Mouse (Mus musculus) heart, embryonic 11.5 days (tissue): ENCODE measurements around the gene Psrc1. TPM values are rescaled to one million over a fixed set of nuclear protein-coding genes. Genes with fewer than 3 reads are reported as not detected.

ENCODE experiments used
- ATAC-seq: fragments of 200-750 bp; cut with Nextera tagmentation; replicated peaks from 2 replicates; pipeline ENCODE4 v1.8.0; 2017; ENCODE audit warnings: moderate library complexity; ENCODE audit not compliant: insufficient number of reproducible peaks, low FRiP score, low TSS enrichment
- H3K27ac ChIP-seq: fragments of 300-500 bp; sonication (generic); 2 replicates; pipeline ENCODE4 v1.5.1; 2014; ENCODE audit warnings: mild to moderate bottlenecking, low read depth, low read length
- H3K27me3 ChIP-seq: fragments of 300-500 bp; sonication (generic); 2 replicates; pipeline ENCODE4 v1.6.1; 2014; ENCODE audit warnings: mild to moderate bottlenecking, low read length, mixed read lengths; ENCODE audit not compliant: control insufficient read depth, insufficient read depth
- H3K36me3 ChIP-seq: fragments of 300-500 bp; sonication (generic); 2 replicates; pipeline ENCODE4 v1.6.1; 2014; ENCODE audit warnings: mild to moderate bottlenecking, low read length, moderate library complexity, mixed read lengths; ENCODE audit not compliant: control insufficient read depth, insufficient read depth
- H3K4me1 ChIP-seq: fragments of 300-500 bp; sonication (generic); 2 replicates; pipeline ENCODE4 v1.6.1; 2014; ENCODE audit warnings: low read length; ENCODE audit not compliant: control insufficient read depth, insufficient read depth
- H3K4me2 ChIP-seq: fragments of 300-500 bp; sonication (generic); 2 replicates; pipeline ENCODE4 v1.6.1; 2014; ENCODE audit warnings: mild to moderate bottlenecking, moderate library complexity
- H3K4me3 ChIP-seq: fragments of 300-500 bp; sonication (generic); 2 replicates; pipeline ENCODE4 v1.5.1; 2014; ENCODE audit warnings: low read depth, low read length
- H3K9ac ChIP-seq: fragments of 300-500 bp; sonication (generic); 2 replicates; pipeline ENCODE4 v1.6.1; 2014; ENCODE audit warnings: mild to moderate bottlenecking, low read depth, low read length, moderate library complexity
- H3K9me3 ChIP-seq: fragments of 300-500 bp; sonication (generic); replicated peaks from 2 replicates; pipeline ENCODE4 v1.6.1; 2016; ENCODE audit warnings: low read length; ENCODE audit not compliant: control insufficient read depth
- WGBS: fragments of 180-500 bp; shearing (Covaris S2); extraction: QIAGEN DNeasy Blood & Tissue Kit; methylation state at CpG from one replicate; pipeline ENCODE4 v1.1.7; 2014; ENCODE audit not compliant: insufficient replicate concordance; 5-methylcytosine and 5-hydroxymethylcytosine counted together
- polyA plus RNA-seq: library from polyadenylated mRNA; unstranded; fragments of >200 nt; fragmentation: Nextera tagmentation; extraction: Ambion mirVana; gene quantifications from 2 replicates; pipeline ENCODE4 v1.2.1, GENCODE M21; 2014

Psrc1 gene
- polyA plus RNA-seq = 25.0 and 28.9 TPM in 2 replicates

DNA sequence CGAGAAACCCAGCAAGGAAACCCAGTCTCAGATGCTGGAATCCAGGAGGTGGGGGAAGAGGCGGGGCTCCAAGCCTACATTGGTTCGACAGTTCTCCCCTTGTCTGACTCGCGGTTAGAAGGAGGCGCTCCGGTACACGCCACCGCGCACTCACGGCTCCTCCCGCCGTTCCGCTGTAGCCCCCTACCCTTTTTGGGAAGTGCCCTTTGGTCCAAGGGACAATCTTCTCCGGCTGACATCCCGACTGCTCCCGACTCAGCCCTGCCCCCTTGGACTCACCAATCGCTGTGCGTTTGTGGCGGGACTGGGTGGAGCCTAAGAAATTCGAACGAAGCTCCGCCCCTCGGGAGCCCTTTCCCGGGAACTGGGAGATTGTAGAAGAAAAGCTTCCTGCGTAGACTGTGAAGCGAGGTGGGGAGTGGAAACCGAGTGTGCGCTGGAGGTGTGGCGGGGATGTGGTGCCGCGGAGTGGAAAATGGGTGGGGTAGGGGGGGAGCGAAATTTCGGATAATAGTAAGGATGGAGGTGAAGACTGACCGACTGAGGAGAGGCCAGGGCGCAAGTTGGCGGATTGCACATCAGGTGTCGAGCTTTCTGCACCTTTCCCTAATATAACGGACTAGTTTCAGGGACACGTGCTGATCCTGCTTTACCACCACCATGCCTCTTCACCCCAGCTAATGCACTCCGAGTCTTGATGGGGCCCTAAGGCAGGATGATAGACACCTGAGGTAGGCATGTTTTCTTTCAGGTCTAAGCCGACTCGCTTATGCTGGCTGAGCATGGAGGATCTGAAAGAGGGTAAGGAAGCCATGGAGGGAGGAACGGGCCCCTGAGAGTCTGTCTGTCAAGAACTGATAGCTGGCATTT lies at the start of gene Psrc1:
Gene Psrc1, plus strand, starts transcription at position 355 of the 870 bp plus-strand sequence.
- Histone ChIP-seq H3K4me2 (peak within 1 kb of the TSS; percentile 80), H3K27me3 (no peaks in the 10 kb centered on the region), H3K27ac (peak within 1 kb of the TSS; percentile 46), H3K36me3 (peaks cover 3% of the 10 kb centered on the region; the same call in 1 of the 2 replicates), H3K9ac (peak within 1 kb of the TSS; percentile 66), H3K9me3 (no peaks in the 10 kb centered on the region), H3K4me3 (peak within 1 kb of the TSS; percentile 62), H3K4me1 (peaks cover 35% of the 10 kb centered on the region)
- ATAC-seq = peak; percentile 80
- 1% methylated on average over 44 of the region's 44 CpGs for WGBS

DNA sequence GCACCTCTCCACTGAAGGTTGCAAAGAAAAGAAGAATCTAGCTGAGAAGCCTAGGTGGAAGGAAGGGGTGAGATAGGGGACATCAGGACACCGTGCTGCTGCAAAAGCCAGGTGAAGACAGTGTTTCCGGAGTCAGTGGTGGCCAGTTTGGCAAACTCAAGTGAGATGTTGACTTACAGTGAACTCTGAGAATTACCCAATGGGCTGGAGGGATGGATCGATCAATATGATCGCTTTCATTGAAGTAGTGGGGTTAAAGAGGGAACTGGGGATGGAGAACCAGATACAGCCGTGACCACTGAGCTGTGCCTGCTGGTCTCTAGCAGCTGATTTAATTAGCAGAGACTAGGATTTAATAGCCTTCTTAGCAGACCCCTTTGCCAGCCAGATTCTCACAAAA lies 46.8 kb upstream of the Psrc1 start:
- no peak overlapping the region for H3K27ac ChIP-seq
- H3K36me3 ChIP-seq = peaks cover 44% of the 10 kb centered on the region
- WGBS = 89% methylated on average over 5 of the region's 5 CpGs

DNA sequence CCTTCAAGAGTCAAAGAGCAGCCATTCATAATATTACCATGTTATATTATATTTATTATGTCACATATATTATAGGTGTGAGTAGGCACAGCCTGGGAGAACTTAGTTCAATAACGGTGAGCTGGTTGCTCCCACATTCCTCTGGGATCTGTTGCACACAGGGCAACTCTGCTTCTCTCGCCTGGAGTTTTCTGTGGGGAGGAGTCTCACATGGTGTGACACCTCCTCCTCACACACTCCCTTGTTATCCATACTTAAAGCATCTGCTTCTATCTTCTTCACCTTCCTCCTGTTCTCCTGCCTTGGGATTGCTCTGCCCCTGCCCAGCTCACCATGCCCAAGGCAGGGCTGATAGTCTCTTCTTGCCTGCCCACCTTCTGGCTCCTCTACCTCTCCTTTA lies 42.6 kb upstream of the Psrc1 start:
- no peaks in the 10 kb centered on the region for H3K4me1 ChIP-seq
- no peaks in the 10 kb centered on the region for H3K9me3 ChIP-seq
- H3K27me3 ChIP-seq = no peaks in the 10 kb centered on the region
- H3K27ac ChIP-seq = no peak overlapping the region
- no peak overlapping the region for H3K4me2 ChIP-seq
- no peak overlapping the region for H3K9ac ChIP-seq
- no peak overlapping the region for H3K4me3 ChIP-seq
- H3K36me3 ChIP-seq = peaks cover 34% of the 10 kb centered on the region
- ATAC-seq = no peak
- 73% methylated on average over 2 of the region's 2 CpGs for WGBS

More for the DNA sequence above, 46.8 kb upstream of the Psrc1 start:
- Histone ChIP-seq H3K27me3 (no peaks in the 10 kb centered on the region), H3K4me2 (no peak overlapping the region), H3K9me3 (no peaks in the 10 kb centered on the region), H3K4me1 (no peaks in the 10 kb centered on the region), H3K4me3 (no peak overlapping the region), H3K9ac (no peak overlapping the region)
- ATAC-seq = no peak

DNA sequence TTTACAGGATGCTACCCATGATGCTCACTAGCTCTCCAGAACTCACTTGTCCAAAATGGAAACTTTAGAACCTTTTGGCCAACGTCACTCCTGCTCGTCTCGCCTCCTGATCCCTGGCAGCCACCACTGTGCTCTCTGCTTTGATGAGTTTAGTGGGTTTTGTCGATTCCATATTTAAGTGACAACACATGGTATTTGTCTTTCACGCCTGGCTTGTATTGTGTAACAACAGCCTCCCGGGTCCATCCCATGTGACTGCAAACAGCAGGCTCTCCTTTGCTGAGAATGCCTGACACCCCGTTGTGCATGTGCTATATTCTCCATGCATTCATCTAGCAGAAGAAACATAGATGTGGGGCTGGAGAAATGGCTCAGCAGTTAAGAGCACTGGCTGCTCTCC lies 41.5 kb upstream of the Psrc1 start:
- Histone ChIP-seq H3K9me3 (no peaks in the 10 kb centered on the region), H3K27me3 (no peaks in the 10 kb centered on the region), H3K4me3 (no peak overlapping the region), H3K36me3 (peaks cover 38% of the 10 kb centered on the region), H3K4me1 (no peaks in the 10 kb centered on the region), H3K4me2 (no peak overlapping the region), H3K9ac (no peak overlapping the region), H3K27ac (no peak overlapping the region)
- ATAC-seq = no peak
- 66% methylated on average over 7 of the region's 7 CpGs for WGBS

DNA sequence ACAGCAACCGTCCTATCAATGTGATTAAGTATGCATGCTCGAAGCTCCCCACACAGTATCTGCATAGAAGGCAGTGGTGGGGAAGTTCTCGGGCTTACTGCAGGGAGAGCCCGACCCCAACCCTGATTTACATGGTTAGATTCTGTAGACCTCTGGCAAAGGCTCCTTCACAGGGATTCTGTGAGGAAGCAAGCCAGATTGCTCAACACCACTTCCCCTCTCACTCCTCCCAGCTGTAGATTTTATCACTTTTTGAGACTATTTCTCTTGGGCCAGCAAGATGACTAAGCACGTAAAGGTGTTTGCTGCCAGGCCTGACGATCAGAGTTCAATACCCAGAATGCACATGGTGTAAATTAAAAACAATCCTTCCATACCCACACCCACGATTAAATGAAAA lies 37.8 kb upstream of the Psrc1 start:
- no peak for ATAC-seq
- H3K27me3 ChIP-seq = no peaks in the 10 kb centered on the region
- no peak overlapping the region for H3K27ac ChIP-seq
- WGBS = 82% methylated on average over 7 of the region's 7 CpGs
- H3K4me3 ChIP-seq = no peak overlapping the region
- H3K9ac ChIP-seq = no peak overlapping the region
- peaks cover 5% of the 10 kb centered on the region; the same call in 1 of the 2 replicates for H3K4me1 ChIP-seq
- peaks cover 30% of the 10 kb centered on the region for H3K36me3 ChIP-seq
- no peak overlapping the region for H3K4me2 ChIP-seq
- no peaks in the 10 kb centered on the region for H3K9me3 ChIP-seq

DNA sequence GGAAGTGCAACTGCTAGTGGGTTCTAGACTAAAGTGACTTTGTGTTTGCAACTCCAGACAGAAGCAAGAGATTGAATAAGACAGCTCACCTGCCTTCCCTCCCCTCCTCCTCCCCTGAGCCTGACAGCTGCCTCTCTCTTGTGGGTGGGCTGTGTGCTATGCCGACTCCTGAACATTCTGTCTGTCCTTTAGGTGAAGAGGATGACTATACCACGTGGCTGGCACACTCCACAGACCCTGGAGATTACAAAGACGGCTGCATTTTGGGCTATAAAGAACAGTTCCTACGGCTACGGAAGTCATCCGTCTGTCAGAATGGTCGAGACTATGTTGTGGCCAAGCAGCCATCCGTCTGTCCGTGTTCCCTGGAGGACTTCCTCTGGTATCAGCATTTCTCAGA lies 35.3 kb upstream of the Psrc1 start:
- no peak overlapping the region for H3K4me3 ChIP-seq
- 63% methylated on average over 9 of the region's 9 CpGs for WGBS
- peaks cover 30% of the 10 kb centered on the region for H3K36me3 ChIP-seq
- no peaks in the 10 kb centered on the region for H3K27me3 ChIP-seq
- no peak overlapping the region for H3K27ac ChIP-seq
- 0 out of 2 replicates have a peak overlapping the region, but pooled peaks have one; percentile 5 for H3K9ac ChIP-seq
- H3K4me1 ChIP-seq = peaks cover 5% of the 10 kb centered on the region; the same call in 1 of the 2 replicates
- H3K9me3 ChIP-seq = no peaks in the 10 kb centered on the region
- no peak for ATAC-seq
- H3K4me2 ChIP-seq = no peak overlapping the region

DNA sequence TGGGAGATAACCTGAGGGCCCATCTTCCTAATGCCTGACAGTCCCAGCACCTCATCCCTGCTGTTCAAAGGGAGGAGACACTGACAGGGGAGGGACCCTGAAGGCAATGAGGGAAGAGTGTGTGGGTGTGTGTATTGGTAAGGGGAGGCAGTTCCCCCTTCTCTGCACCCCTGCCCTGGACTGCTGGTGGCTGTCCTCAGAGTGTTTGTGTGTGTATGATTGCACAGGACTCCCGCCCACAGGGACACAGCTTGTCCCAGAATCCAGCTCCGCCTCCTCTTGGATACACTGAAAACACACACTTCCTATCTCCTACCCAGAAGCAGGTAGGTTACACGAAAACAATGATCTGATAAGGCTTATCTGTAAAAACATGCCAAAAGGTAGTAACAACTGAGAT lies 28.4 kb upstream of the Psrc1 start:
- Histone ChIP-seq H3K27me3 (no peaks in the 10 kb centered on the region), H3K36me3 (peaks cover 25% of the 10 kb centered on the region), H3K4me3 (no peak overlapping the region), H3K9me3 (no peaks in the 10 kb centered on the region), H3K27ac (no peak overlapping the region), H3K9ac (no peak overlapping the region), H3K4me2 (no peak overlapping the region), H3K4me1 (0 out of 2 replicates have a peak, but pooled peaks cover under 1% of the 10 kb centered on the region)
- ATAC-seq = no peak
- WGBS = 84% methylated on average over 3 of the region's 3 CpGs

DNA sequence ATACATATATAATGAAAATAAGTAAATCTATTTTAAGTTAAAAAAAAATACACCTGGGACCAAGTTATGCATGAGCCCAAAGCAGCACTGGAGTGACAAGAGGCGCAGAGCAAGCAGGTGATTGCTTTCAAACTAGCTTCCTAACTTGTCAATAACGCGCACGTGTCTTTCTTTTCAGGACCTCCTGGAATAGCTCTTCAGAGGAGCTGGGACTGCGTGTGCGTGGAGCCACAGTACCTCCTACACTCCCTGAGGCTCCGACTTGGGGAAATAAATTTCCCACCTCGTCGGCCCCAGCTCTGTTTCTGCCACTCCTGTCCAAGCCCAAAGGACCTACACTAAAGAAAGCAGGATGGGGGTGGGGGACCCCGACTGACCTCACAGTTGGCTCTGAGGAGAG lies 26.6 kb upstream of the Psrc1 start:
- H3K9ac ChIP-seq = no peak overlapping the region
- no peak overlapping the region for H3K4me3 ChIP-seq
- peaks cover 9% of the 10 kb centered on the region for H3K4me1 ChIP-seq
- H3K36me3 ChIP-seq = peaks cover 21% of the 10 kb centered on the region
- H3K4me2 ChIP-seq = no peak overlapping the region
- WGBS = 83% methylated on average over 10 of the region's 10 CpGs
- ATAC-seq = no peak
- no peak overlapping the region for H3K27ac ChIP-seq
- no peaks in the 10 kb centered on the region for H3K27me3 ChIP-seq
- H3K9me3 ChIP-seq = no peaks in the 10 kb centered on the region

DNA sequence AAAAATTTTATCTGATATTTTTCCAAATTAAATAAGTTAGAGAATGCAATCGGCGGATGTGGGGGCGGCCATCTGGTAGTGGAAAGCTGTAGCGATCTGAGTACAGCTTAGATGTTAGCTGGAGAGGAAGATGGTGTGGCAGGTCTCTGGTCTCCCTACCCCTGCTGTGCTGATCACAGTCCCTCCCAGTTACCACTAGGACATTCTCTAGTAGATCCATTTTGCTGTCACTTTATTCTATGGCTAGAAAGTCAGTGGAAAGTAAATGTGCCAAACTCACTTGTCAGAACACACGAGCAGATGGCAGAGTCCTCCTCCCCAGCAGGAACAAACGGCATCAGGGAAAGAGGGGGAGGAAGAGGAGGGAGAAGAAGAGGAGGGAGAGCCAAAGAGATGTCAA lies 25.2 kb upstream of the Psrc1 start:
- no peak overlapping the region for H3K27ac ChIP-seq
- H3K36me3 ChIP-seq = peaks cover 18% of the 10 kb centered on the region
- no peak overlapping the region for H3K4me3 ChIP-seq
- peaks cover 15% of the 10 kb centered on the region for H3K4me1 ChIP-seq
- H3K9ac ChIP-seq = no peak overlapping the region
- no peaks in the 10 kb centered on the region for H3K27me3 ChIP-seq
- no peak for ATAC-seq
- H3K4me2 ChIP-seq = no peak overlapping the region
- WGBS = 72% methylated on average over 6 of the region's 6 CpGs
- no peaks in the 10 kb centered on the region for H3K9me3 ChIP-seq
